Comparison of ENCODE assay signal across 7 mouse cellular contexts in genomic region chr10:75764519-75765473, GRCm38 (mm10). TPM values are rescaled to one million over a fixed set of nuclear protein-coding genes. Genes with fewer than 3 reads are reported as not detected.
DNase-seq lines count a peak whose midpoint lies in the region; ATAC-seq and TF ChIP-seq lines count a peak whose summit lies in the region.

No protein-coding gene starts in this region.

- peak overlapping the region; percentile 90 for H3K4me2 ChIP-seq in embryonic facial prominence, embryonic 14.5 days (ENCODE audit: low read depth, low read length)
- peak overlapping the region; percentile 85 for H3K4me2 ChIP-seq in heart, embryonic 12.5 days
- H3K4me2 ChIP-seq in kidney, embryonic 15.5 days, result peak overlapping the region; percentile 86
- H3K4me2 ChIP-seq in lung, embryonic 15.5 days, result peak overlapping the region; percentile 68

- peak; percentile 58 for TF ChIP-seq RAD21 in MEL (IDR thresholded peaks at IDR 0.05; ENCODE audit: low read depth, low read length)

- H3K27me3 ChIP-seq in MEL (ENCODE audit: control insufficient read depth in 1 of 2, insufficient read depth in 2 of 2, low read length in 2 of 2), result no peaks in the 10 kb centered on the region
- H3K27me3 ChIP-seq in embryonic facial prominence, embryonic 14.5 days (replicated peaks; ENCODE audit: control insufficient read depth, insufficient read depth, low read length), result no peaks in the 10 kb centered on the region
- H3K27me3 ChIP-seq in heart, embryonic 12.5 days (replicated peaks), result no peaks in the 10 kb centered on the region
- H3K27me3 ChIP-seq in kidney, embryonic 15.5 days, result no peaks in the 10 kb centered on the region
- H3K27me3 ChIP-seq in lung, embryonic 15.5 days, result no peaks in the 10 kb centered on the region

- H3K36me3 ChIP-seq in MEL (ENCODE audit: control insufficient read depth in 1 of 2, insufficient read depth in 2 of 2, low read length in 2 of 2), result peaks cover 0 to 21% of the 10 kb centered on the region in 2 experiments
- H3K36me3 ChIP-seq in embryonic facial prominence, embryonic 14.5 days (ENCODE audit: control insufficient read depth, insufficient read depth, low read length), result 0 out of 2 replicates have a peak, but pooled peaks cover 7% of the 10 kb centered on the region
- H3K36me3 ChIP-seq in heart, embryonic 12.5 days, result peaks cover 9% of the 10 kb centered on the region
- peaks cover 19% of the 10 kb centered on the region for H3K36me3 ChIP-seq in kidney, embryonic 15.5 days
- no peaks in the 10 kb centered on the region for H3K36me3 ChIP-seq in lung, embryonic 15.5 days

- peaks cover 8 to 25% of the 10 kb centered on the region in 2 experiments; a peak in 3 of 4 replicates for H3K4me1 ChIP-seq in MEL (ENCODE audit: control insufficient read depth in 1 of 2, insufficient read depth in 2 of 2, low read length in 2 of 2)
- H3K4me1 ChIP-seq in embryonic facial prominence, embryonic 14.5 days (ENCODE audit: control insufficient read depth, insufficient read depth, low read length), result peaks cover 7% of the 10 kb centered on the region; the same call in 1 of the 2 replicates
- peaks cover 14% of the 10 kb centered on the region for H3K4me1 ChIP-seq in heart, embryonic 12.5 days (replicated peaks)
- H3K4me1 ChIP-seq in kidney, embryonic 15.5 days, result peaks cover 14% of the 10 kb centered on the region
- peaks cover 14% of the 10 kb centered on the region for H3K4me1 ChIP-seq in lung, embryonic 15.5 days

- H3K27ac ChIP-seq in MEL (ENCODE audit: control insufficient read depth, low read depth, low read length), result peak overlapping the region; percentile 94
- no peak overlapping the region; the same call in 1 of the 2 replicates for H3K27ac ChIP-seq in embryonic facial prominence, embryonic 14.5 days (replicated peaks; ENCODE audit: low read depth, low read length)
- H3K27ac ChIP-seq in heart, embryonic 12.5 days (ENCODE audit: poor library complexity, severe bottlenecking), result 0 out of 2 replicates have a peak overlapping the region, but pooled peaks have one; percentile 14
- peak overlapping the region; percentile 61 for H3K27ac ChIP-seq in kidney, embryonic 15.5 days
- peak overlapping the region; percentile 16 for H3K27ac ChIP-seq in lung, embryonic 15.5 days

- no peak; a peak in 1 of 4 replicates for TF ChIP-seq POLR2A in MEL (IDR thresholded peaks at IDR 0.05; ENCODE audit: control insufficient read depth in 1 of 2, insufficient read depth in 1 of 2, low read depth in 1 of 2, low read length in 2 of 2, poor library complexity in 1 of 2)

- peak overlapping the region; percentile 88 for H3K9ac ChIP-seq in MEL (ENCODE audit: control insufficient read depth, low read depth, low read length, poor library complexity, severe bottlenecking)
- peak overlapping the region; percentile 60 for H3K9ac ChIP-seq in embryonic facial prominence, embryonic 14.5 days (ENCODE audit: low read depth, low read length)
- H3K9ac ChIP-seq in heart, embryonic 12.5 days, result peak overlapping the region; percentile 93
- peak overlapping the region; percentile 71 for H3K9ac ChIP-seq in kidney, embryonic 15.5 days
- H3K9ac ChIP-seq in lung, embryonic 15.5 days, result peak overlapping the region; percentile 33; the same call in 1 of the 2 replicates

- peak in 1 of 2 experiments; percentile 28; a peak in 1 of 4 replicates for TF ChIP-seq EP300 in MEL (IDR thresholded peaks at IDR 0.05; ENCODE audit: low read depth in 1 of 2, low read length in 2 of 2)

- H3K4me3 ChIP-seq in MEL (ENCODE audit: control insufficient read depth in 1 of 2, insufficient read depth in 1 of 2, low read depth in 2 of 2, low read length in 2 of 2), result peak overlapping the region; percentile 71 to 93
- H3K4me3 ChIP-seq in embryonic facial prominence, embryonic 14.5 days (ENCODE audit: low read depth, low read length), result peak overlapping the region; percentile 83
- peak overlapping the region; percentile 99 for H3K4me3 ChIP-seq in heart, embryonic 12.5 days
- H3K4me3 ChIP-seq in kidney, embryonic 15.5 days (replicated peaks), result peak overlapping the region; percentile 93
- peak overlapping the region; percentile 69 for H3K4me3 ChIP-seq in lung, embryonic 15.5 days

- peaks cover 26% of the 10 kb centered on the region for H3K79me2 ChIP-seq in MEL (ENCODE audit: control insufficient read depth, insufficient read depth, low read length, poor library complexity)

- under 1% methylated on average over 27 of the region's 27 CpGs for WGBS in embryonic facial prominence, embryonic 14.5 days
- under 1% methylated on average over 27 of the region's 27 CpGs for WGBS in heart, embryonic 12.5 days
- WGBS in kidney, embryonic 15.5 days, result 1% methylated on average over 27 of the region's 27 CpGs
- WGBS in lung, embryonic 15.5 days, result under 1% methylated on average over 27 of the region's 27 CpGs

- peak; percentile 60 to 78 (median 76) for TF ChIP-seq CTCF in MEL (IDR thresholded peaks at IDR 0.05 in 2 of 3, conservative IDR thresholded peaks at IDR 0.05 in 1 of 3; ENCODE audit: control insufficient read depth in 1 of 3, insufficient read depth in 1 of 3, low read depth in 2 of 3, low read length in 3 of 3, poor library complexity in 1 of 3, severe bottlenecking in 1 of 3)

- peak; percentile 96 for DNase-seq in MEL (ENCODE audit: low read depth, low spot score)
- peak; percentile 21 to 50 for DNase-seq in adrenal gland, postnatal 4 days (ENCODE audit: low spot score in 2 of 2)
- DNase-seq in embryonic facial prominence, embryonic 14.5 days (ENCODE audit: low spot score), result peak; percentile 78

- ATAC-seq in embryonic facial prominence, embryonic 14.5 days (ENCODE audit: low read depth), result peak; percentile 16
- peak; percentile 30; the same call in 1 of the 2 replicates for ATAC-seq in heart, embryonic 12.5 days (ENCODE audit: insufficient number of reproducible peaks, low FRiP score)
- ATAC-seq in kidney, embryonic 15.5 days (replicated peaks; ENCODE audit: low FRiP score), result no peak; the same call in 1 of the 2 replicates
- ATAC-seq in lung, embryonic 15.5 days (ENCODE audit: borderline replicate concordance, extremely low read depth, low FRiP score, low TSS enrichment), result peak; percentile 46; the same call in 1 of the 2 replicates
- peak; percentile 44 for ATAC-seq in neutrophil, adult 5-6 weeks (ENCODE audit: extremely low read depth, insufficient number of reproducible peaks, low FRiP score, poor library complexity, severe bottlenecking)

- H3K9me3 ChIP-seq in MEL (replicated peaks; ENCODE audit: insufficient read depth, low read length), result no peaks in the 10 kb centered on the region
- no peaks in the 10 kb centered on the region for H3K9me3 ChIP-seq in embryonic facial prominence, embryonic 14.5 days (ENCODE audit: control insufficient read depth, low read length)
- no peaks in the 10 kb centered on the region for H3K9me3 ChIP-seq in heart, embryonic 12.5 days (replicated peaks)
- 0 out of 2 replicates have a peak, but pooled peaks cover 2% of the 10 kb centered on the region for H3K9me3 ChIP-seq in kidney, embryonic 15.5 days (replicated peaks)
- H3K9me3 ChIP-seq in lung, embryonic 15.5 days, result no peaks in the 10 kb centered on the region

RNA-seq across cellular contexts. Expression of gene Cabin1, which starts 0.7 kb away (rescaled TPM):
- 27.2 and 28.2 TPM in 2 replicates for total RNA-seq in MEL (2012; rRNA removed)
- polyA plus RNA-seq in MEL (2012; ENCODE audit: insufficient read depth in 1 of 2, insufficient read length in 2 of 2, low read depth in 1 of 2, low replicate concordance in 2 of 2, missing spikeins in 1 of 2), result 100 to 1,000 TPM in 1 of 2 experiments, 10 to 100 TPM in 1; 54.9 to 115 TPM
- total RNA-seq in adrenal gland, postnatal 4 days (2021), result 10 to 100 TPM; 49.4 to 58.5 TPM
- 23.5 and 36.0 TPM in 2 replicates for polyA plus RNA-seq in embryonic facial prominence, embryonic 14.5 days (2014; fragmentation: Nextera tagmentation; extraction: Ambion mirVana)
- 26.0 and 26.7 TPM in 2 replicates for polyA plus RNA-seq in heart, embryonic 12.5 days (2016; fragmentation: Nextera tagmentation; extraction: Ambion mirVana)
- 35.1 and 37.8 TPM in 2 replicates for polyA plus RNA-seq in kidney, embryonic 15.5 days (2015; fragmentation: Nextera tagmentation; extraction: Ambion mirVana)
- 30.7 and 38.7 TPM in 2 replicates for polyA plus RNA-seq in lung, embryonic 15.5 days (2015; fragmentation: Nextera tagmentation; extraction: Ambion mirVana)
- 43.8 and 44.3 TPM in 2 replicates for total RNA-seq in neutrophil, adult 5-6 weeks (2017)

RNA-seq across cellular contexts. Expression of gene Ddt, which starts 8.4 kb away (rescaled TPM):
- 45.1 and 48.8 TPM in 2 replicates for total RNA-seq in MEL (2012; rRNA removed)
- polyA plus RNA-seq in MEL (2012; ENCODE audit: insufficient read depth in 1 of 2, insufficient read length in 2 of 2, low read depth in 1 of 2, low replicate concordance in 2 of 2, missing spikeins in 1 of 2), result 10 to 100 TPM in 1 of 2 experiments, not detected in 1; 63.4 TPM
- total RNA-seq in adrenal gland, postnatal 4 days (2021), result 10 to 100 TPM; 57.0 to 67.9 TPM
- 60.7 and 65.7 TPM in 2 replicates for polyA plus RNA-seq in embryonic facial prominence, embryonic 14.5 days (2014; fragmentation: Nextera tagmentation; extraction: Ambion mirVana)
- 31.0 and 35.3 TPM in 2 replicates for polyA plus RNA-seq in heart, embryonic 12.5 days (2016; fragmentation: Nextera tagmentation; extraction: Ambion mirVana)
- 81.8 and 84.2 TPM in 2 replicates for polyA plus RNA-seq in kidney, embryonic 15.5 days (2015; fragmentation: Nextera tagmentation; extraction: Ambion mirVana)
- polyA plus RNA-seq in lung, embryonic 15.5 days (2015; fragmentation: Nextera tagmentation; extraction: Ambion mirVana), result 62.2 and 79.4 TPM in 2 replicates
- total RNA-seq in neutrophil, adult 5-6 weeks (2017), result 16.6 and 25.1 TPM in 2 replicates

RNA-seq across cellular contexts. Expression of gene Gm20441, which starts 16.0 kb away (rescaled TPM):
- not detected in 2 replicates for total RNA-seq in MEL (2012; rRNA removed)
- polyA plus RNA-seq in MEL (2012; ENCODE audit: insufficient read depth in 1 of 2, insufficient read length in 2 of 2, low read depth in 1 of 2, low replicate concordance in 2 of 2, missing spikeins in 1 of 2), result not detected
- under 1 TPM in 1 of 2 experiments, not detected in 1; 0.82 TPM for total RNA-seq in adrenal gland, postnatal 4 days (2021)
- polyA plus RNA-seq in embryonic facial prominence, embryonic 14.5 days (2014; fragmentation: Nextera tagmentation; extraction: Ambion mirVana), result 0.51 TPM in 1 of 2 replicates, not detected in the other
- polyA plus RNA-seq in heart, embryonic 12.5 days (2016; fragmentation: Nextera tagmentation; extraction: Ambion mirVana), result not detected in 2 replicates
- 0.40 TPM in 1 of 2 replicates, not detected in the other for polyA plus RNA-seq in kidney, embryonic 15.5 days (2015; fragmentation: Nextera tagmentation; extraction: Ambion mirVana)
- not detected in 2 replicates for polyA plus RNA-seq in lung, embryonic 15.5 days (2015; fragmentation: Nextera tagmentation; extraction: Ambion mirVana)
- not detected in 2 replicates for total RNA-seq in neutrophil, adult 5-6 weeks (2017)

RNA-seq across cellular contexts. Expression of gene Gstt3, which starts 16.4 kb away (rescaled TPM):
- 4.0 TPM in 2 replicates for total RNA-seq in MEL (2012; rRNA removed)
- polyA plus RNA-seq in MEL (2012; ENCODE audit: insufficient read depth in 1 of 2, insufficient read length in 2 of 2, low read depth in 1 of 2, low replicate concordance in 2 of 2, missing spikeins in 1 of 2), result 10 to 100 TPM in 1 of 2 experiments, not detected in 1; 10.2 TPM
- 10 to 100 TPM; 12.7 to 21.7 TPM for total RNA-seq in adrenal gland, postnatal 4 days (2021)
- 19.9 and 22.5 TPM in 2 replicates for polyA plus RNA-seq in embryonic facial prominence, embryonic 14.5 days (2014; fragmentation: Nextera tagmentation; extraction: Ambion mirVana)
- 2.7 and 3.2 TPM in 2 replicates for polyA plus RNA-seq in heart, embryonic 12.5 days (2016; fragmentation: Nextera tagmentation; extraction: Ambion mirVana)
- 42.2 and 43.8 TPM in 2 replicates for polyA plus RNA-seq in kidney, embryonic 15.5 days (2015; fragmentation: Nextera tagmentation; extraction: Ambion mirVana)
- 27.7 and 27.8 TPM in 2 replicates for polyA plus RNA-seq in lung, embryonic 15.5 days (2015; fragmentation: Nextera tagmentation; extraction: Ambion mirVana)
- total RNA-seq in neutrophil, adult 5-6 weeks (2017), result 0.37 TPM in 1 of 2 replicates, not detected in the other

RNA-seq across cellular contexts. Expression of gene Gstt1, which starts 33.6 kb away (rescaled TPM):
- total RNA-seq in MEL (2012; rRNA removed), result 1.3 and 2.0 TPM in 2 replicates
- polyA plus RNA-seq in MEL (2012; ENCODE audit: insufficient read depth in 1 of 2, insufficient read length in 2 of 2, low read depth in 1 of 2, low replicate concordance in 2 of 2, missing spikeins in 1 of 2), result 1 to 10 TPM in 1 of 2 experiments, not detected in 1; 3.8 TPM
- 10 to 100 TPM; 21.1 to 30.2 TPM for total RNA-seq in adrenal gland, postnatal 4 days (2021)
- 16.0 and 18.4 TPM in 2 replicates for polyA plus RNA-seq in embryonic facial prominence, embryonic 14.5 days (2014; fragmentation: Nextera tagmentation; extraction: Ambion mirVana)
- polyA plus RNA-seq in heart, embryonic 12.5 days (2016; fragmentation: Nextera tagmentation; extraction: Ambion mirVana), result 3.9 and 4.2 TPM in 2 replicates
- polyA plus RNA-seq in kidney, embryonic 15.5 days (2015; fragmentation: Nextera tagmentation; extraction: Ambion mirVana), result 12.6 and 15.8 TPM in 2 replicates
- 31.7 and 31.9 TPM in 2 replicates for polyA plus RNA-seq in lung, embryonic 15.5 days (2015; fragmentation: Nextera tagmentation; extraction: Ambion mirVana)
- total RNA-seq in neutrophil, adult 5-6 weeks (2017), result not detected in 2 replicates

Comparison
In these comparisons a context has a peak if more than half of its experiments do, and no peak if none do; other contexts are left out.
1. DNase-seq: peak in every context shown above with its lines; median percentile 96 in MEL; 78 in embryonic facial prominence, embryonic 14.5 days; 36 in adrenal gland, postnatal 4 days.
2. H3K9ac ChIP-seq: peak in every context shown above with its lines; median percentile 93 in heart, embryonic 12.5 days; 88 in MEL; 71 in kidney, embryonic 15.5 days; 60 in embryonic facial prominence, embryonic 14.5 days; 33 in lung, embryonic 15.5 days.